Mouse (Mus musculus) liver, embryonic 15.5 days (tissue): ENCODE measurements at regions not wholly inside any gene's neighbourhood (a gene's known extent, or its start where the extent isn't known, plus 50 kb on each side); places are given as distances from the start of the nearest gene placed in this dataset.

ENCODE experiments used
- ATAC-seq: fragments of 200-750 bp; cut with Nextera tagmentation; 2 replicates; pipeline ENCODE4 v1.8.0; 2017; ENCODE audit warnings: moderate number of reproducible peaks, mild to moderate bottlenecking, moderate library complexity; ENCODE audit not compliant: insufficient read depth
- H3K27ac ChIP-seq: fragments of 300-500 bp; sonication (generic); replicated peaks from 2 replicates; pipeline ENCODE4 v1.5.1; 2015; ENCODE audit warnings: mild to moderate bottlenecking, inconsistent platforms
- H3K27me3 ChIP-seq: fragments of 300-500 bp; sonication (generic); 2 replicates; pipeline ENCODE4 v1.6.1; 2015; ENCODE audit warnings: mild to moderate bottlenecking, inconsistent platforms
- H3K36me3 ChIP-seq: fragments of 300-500 bp; sonication (generic); replicated peaks from 2 replicates; pipeline ENCODE4 v1.6.1; 2015; ENCODE audit warnings: moderate library complexity, mild to moderate bottlenecking, inconsistent platforms
- H3K4me1 ChIP-seq: fragments of 300-500 bp; sonication (generic); replicated peaks from 2 replicates; pipeline ENCODE4 v1.6.1; 2015; ENCODE audit warnings: inconsistent platforms
- H3K4me2 ChIP-seq: fragments of 300-500 bp; sonication (generic); 2 replicates; pipeline ENCODE4 v1.6.1; 2015; ENCODE audit warnings: moderate library complexity, mild to moderate bottlenecking, inconsistent platforms
- H3K4me3 ChIP-seq: fragments of 300-500 bp; sonication (generic); replicated peaks from 2 replicates; pipeline ENCODE4 v1.5.1; 2015; ENCODE audit warnings: mild to moderate bottlenecking, inconsistent platforms
- H3K9ac ChIP-seq: fragments of 300-500 bp; sonication (generic); 2 replicates; pipeline ENCODE4 v1.6.1; 2015; ENCODE audit warnings: moderate library complexity, mild to moderate bottlenecking, inconsistent platforms
- H3K9me3 ChIP-seq: fragments of 300-500 bp; sonication (generic); replicated peaks from 2 replicates; pipeline ENCODE4 v1.6.1; 2016; ENCODE audit warnings: inconsistent platforms
- WGBS: fragments of 180-500 bp; shearing (Covaris S2); methylation state at CpG from one replicate; pipeline ENCODE4 v1.1.7; 2015; ENCODE audit warnings: mixed read lengths; ENCODE audit not compliant: insufficient replicate concordance; 5-methylcytosine and 5-hydroxymethylcytosine counted together

GRCm38 (mm10) chr16:93123707-93124106 lies 297.8 kb upstream of the Runx1 start:
- Histone ChIP-seq H3K4me1 (peaks cover 47% of the 10 kb centered on the region), H3K36me3 (no peaks in the 10 kb centered on the region), H3K27me3 (peaks cover 36% of the 10 kb centered on the region), H3K4me3 (no peak overlapping the region), H3K9me3 (no peaks in the 10 kb centered on the region), H3K9ac (no peak overlapping the region), H3K27ac (peak overlapping the region; percentile 7; the same call in 1 of the 2 replicates), H3K4me2 (peak overlapping the region; percentile 50)
- 16% methylated on average over 8 of the region's 8 CpGs for WGBS
- ATAC-seq: peak; percentile 41

GRCm38 (mm10) chr16:93116111-93116969 lies 290.4 kb upstream of the Runx1 start:
- H3K4me3 ChIP-seq: no peak overlapping the region
- no peaks in the 10 kb centered on the region for H3K9me3 ChIP-seq
- no peak for ATAC-seq
- H3K9ac ChIP-seq: no peak overlapping the region
- no peak overlapping the region for H3K27ac ChIP-seq
- H3K4me2 ChIP-seq: no peak overlapping the region
- H3K4me1 ChIP-seq: no peaks in the 10 kb centered on the region
- H3K36me3 ChIP-seq: no peaks in the 10 kb centered on the region
- H3K27me3 ChIP-seq: peaks cover 64% of the 10 kb centered on the region
- WGBS: 78% methylated on average over 16 of the region's 16 CpGs

GRCm38 (mm10) chr16:93110912-93111311 lies 285.0 kb upstream of the Runx1 start:
- WGBS: 58% methylated on average over 3 of the region's 3 CpGs

GRCm38 (mm10) chr16:93110451-93110850 lies 284.5 kb upstream of the Runx1 start:
- Histone ChIP-seq H3K9ac (no peak overlapping the region), H3K4me1 (peaks cover 10% of the 10 kb centered on the region), H3K4me3 (no peak overlapping the region), H3K27me3 (peaks cover 57% of the 10 kb centered on the region), H3K4me2 (no peak overlapping the region), H3K36me3 (no peaks in the 10 kb centered on the region), H3K9me3 (no peaks in the 10 kb centered on the region), H3K27ac (no peak overlapping the region)
- 56% methylated on average over 6 of the region's 6 CpGs for WGBS
- no peak for ATAC-seq

More at GRCm38 (mm10) chr16:93110912-93111311, 285.0 kb upstream of the Runx1 start:
- no peak for ATAC-seq
- Histone ChIP-seq H3K9ac (no peak overlapping the region), H3K36me3 (no peaks in the 10 kb centered on the region), H3K27me3 (peaks cover 54% of the 10 kb centered on the region), H3K4me1 (peaks cover 10% of the 10 kb centered on the region), H3K4me3 (no peak overlapping the region), H3K27ac (no peak overlapping the region), H3K9me3 (no peaks in the 10 kb centered on the region), H3K4me2 (no peak overlapping the region)

GRCm38 (mm10) chr16:93109683-93110407 lies 283.9 kb upstream of the Runx1 start:
- Histone ChIP-seq H3K4me1 (peaks cover 10% of the 10 kb centered on the region), H3K9me3 (no peaks in the 10 kb centered on the region), H3K36me3 (no peaks in the 10 kb centered on the region), H3K27me3 (peaks cover 54% of the 10 kb centered on the region), H3K27ac (no peak overlapping the region), H3K9ac (no peak overlapping the region), H3K4me3 (no peak overlapping the region), H3K4me2 (no peak overlapping the region)
- WGBS: 33% methylated on average over 12 of the region's 12 CpGs
- no peak for ATAC-seq

GRCm38 (mm10) chr16:93107524-93107845 lies 281.5 kb upstream of the Runx1 start:
- peaks cover 10% of the 10 kb centered on the region for H3K4me1 ChIP-seq
- H3K27ac ChIP-seq: no peak overlapping the region
- peaks cover 32% of the 10 kb centered on the region for H3K27me3 ChIP-seq
- H3K9me3 ChIP-seq: no peaks in the 10 kb centered on the region
- H3K4me3 ChIP-seq: no peak overlapping the region
- 68% methylated on average over 5 of the region's 5 CpGs for WGBS
- H3K36me3 ChIP-seq: no peaks in the 10 kb centered on the region
- no peak overlapping the region for H3K9ac ChIP-seq
- no peak overlapping the region for H3K4me2 ChIP-seq
- ATAC-seq: no peak

- WGBS: 71% methylated on average over 13 of the region's 13 CpGs
Measured at GRCm38 (mm10) chr16:93106811-93107523, 281.0 kb upstream of the Runx1 start.

GRCm38 (mm10) chr16:93102174-93102573 lies 276.2 kb upstream of the Runx1 start:
- Histone ChIP-seq H3K27me3 (peaks cover 47% of the 10 kb centered on the region), H3K36me3 (no peaks in the 10 kb centered on the region), H3K4me1 (no peaks in the 10 kb centered on the region), H3K4me3 (no peak overlapping the region), H3K4me2 (no peak overlapping the region), H3K9ac (no peak overlapping the region), H3K27ac (no peak overlapping the region), H3K9me3 (no peaks in the 10 kb centered on the region)
- ATAC-seq: no peak
- 66% methylated on average over 3 of the region's 3 CpGs for WGBS

More at GRCm38 (mm10) chr16:93106811-93107523, 281.0 kb upstream of the Runx1 start:
- Histone ChIP-seq H3K27me3 (peaks cover 30% of the 10 kb centered on the region), H3K9ac (no peak overlapping the region), H3K4me2 (no peak overlapping the region), H3K4me1 (peaks cover 10% of the 10 kb centered on the region), H3K4me3 (no peak overlapping the region), H3K27ac (no peak overlapping the region), H3K36me3 (no peaks in the 10 kb centered on the region), H3K9me3 (no peaks in the 10 kb centered on the region)
- ATAC-seq: no peak

GRCm38 (mm10) chr16:93098057-93098456 lies 272.1 kb upstream of the Runx1 start:
- peaks cover 41% of the 10 kb centered on the region for H3K27me3 ChIP-seq
- H3K27ac ChIP-seq: no peak overlapping the region
- no peaks in the 10 kb centered on the region for H3K9me3 ChIP-seq
- H3K4me1 ChIP-seq: no peaks in the 10 kb centered on the region
- H3K9ac ChIP-seq: no peak overlapping the region
- ATAC-seq: no peak
- no peak overlapping the region for H3K4me2 ChIP-seq
- H3K36me3 ChIP-seq: no peaks in the 10 kb centered on the region
- WGBS: 66% methylated on average over 8 of the region's 8 CpGs
- no peak overlapping the region for H3K4me3 ChIP-seq

- Histone ChIP-seq H3K9me3 (no peaks in the 10 kb centered on the region), H3K27me3 (peaks cover 38% of the 10 kb centered on the region), H3K9ac (no peak overlapping the region), H3K27ac (no peak overlapping the region), H3K4me3 (no peak overlapping the region), H3K4me1 (no peaks in the 10 kb centered on the region), H3K4me2 (no peak overlapping the region), H3K36me3 (no peaks in the 10 kb centered on the region)
- ATAC-seq: no peak
- 67% methylated on average over 5 of the region's 5 CpGs for WGBS
Measured at GRCm38 (mm10) chr16:93096175-93096574, 270.2 kb upstream of the Runx1 start.

- no peak for ATAC-seq
- 43% methylated on average over 7 of the region's 7 CpGs for WGBS
- H3K4me3 ChIP-seq: no peak overlapping the region
Measured at GRCm38 (mm10) chr16:93092796-93093195, 266.8 kb upstream of the Runx1 start.

More at GRCm38 (mm10) chr16:93092796-93093195, 266.8 kb upstream of the Runx1 start:
- Histone ChIP-seq H3K4me1 (no peaks in the 10 kb centered on the region), H3K27me3 (peaks cover 34% of the 10 kb centered on the region; the same call in 1 of the 2 replicates), H3K4me2 (no peak overlapping the region), H3K9me3 (no peaks in the 10 kb centered on the region), H3K27ac (no peak overlapping the region), H3K9ac (no peak overlapping the region), H3K36me3 (no peaks in the 10 kb centered on the region)
